ENCODE assay signal across 17 mouse cellular contexts in the genomic region with DNA sequence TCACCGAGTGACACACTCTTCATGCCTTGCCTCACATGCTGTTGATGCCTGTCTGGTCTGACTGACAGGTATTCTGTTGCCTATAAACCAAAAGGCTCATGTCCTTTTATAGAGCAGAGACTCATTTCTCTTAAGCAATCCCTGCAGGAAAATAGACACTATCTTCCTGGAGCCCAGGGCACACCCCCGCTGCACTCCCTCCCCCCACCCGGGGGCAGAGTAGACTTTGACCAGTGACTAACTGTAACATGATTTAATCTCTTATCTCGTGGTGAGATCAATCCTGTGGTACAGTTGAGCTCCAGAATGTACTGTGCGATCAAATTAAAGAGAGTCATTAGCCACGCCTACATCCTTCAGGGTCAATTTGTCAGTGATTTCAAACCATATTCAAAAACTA.
"Had no signal": no experiment of that assay in that cellular context is flagged by ENCODE, and none has a peak within 500 bp of the region (broad histone marks: within the 10 kb centered on the region; RNA-seq: fewer than 3 reads in every experiment).

No protein-coding gene starts in this region.

- H3K4me1 ChIP-seq: limb, embryonic 13.5 days; lung, embryonic 15.5 days; midbrain, embryonic 15.5 days; neural tube, embryonic 13.5 days; stomach, embryonic 15.5 days had no signal

- H3K27ac ChIP-seq: limb, embryonic 13.5 days; liver, embryonic 14.5 days; lung, embryonic 15.5 days; macrophage; midbrain, embryonic 15.5 days; neural tube, embryonic 13.5 days; stomach, embryonic 15.5 days had no signal

- H3K9ac ChIP-seq: limb, embryonic 13.5 days; liver, embryonic 14.5 days; lung, embryonic 15.5 days; midbrain, embryonic 15.5 days; neural tube, embryonic 13.5 days; stomach, embryonic 15.5 days had no signal

- H3K27me3 ChIP-seq: limb, embryonic 13.5 days; lung, embryonic 15.5 days; megakaryocyte, embryonic 14.5 days; midbrain, embryonic 15.5 days; neural tube, embryonic 13.5 days; stomach, embryonic 15.5 days had no signal

- DNase-seq: kidney, adult 11 months; kidney, postnatal 10 days; kidney, postnatal 4 days; left cerebral cortex, postnatal 4 days; lung, postnatal 14 days; retina, postnatal 1 day; right cerebral cortex, postnatal 4 days; thymus, postnatal 14 days had no signal

- H3K4me2 ChIP-seq: limb, embryonic 13.5 days; lung, embryonic 15.5 days; midbrain, embryonic 11.5 days; midbrain, embryonic 15.5 days; neural tube, embryonic 13.5 days; stomach, embryonic 15.5 days had no signal

- ATAC-seq: midbrain, embryonic 15.5 days had no signal

- H3K9me3 ChIP-seq: limb, embryonic 13.5 days; lung, embryonic 15.5 days; megakaryocyte, embryonic 14.5 days; midbrain, embryonic 15.5 days; neural tube, embryonic 13.5 days; stomach, embryonic 15.5 days had no signal

- H3K4me3 ChIP-seq: limb, embryonic 13.5 days; lung, embryonic 15.5 days; megakaryocyte, embryonic 14.5 days; midbrain, embryonic 15.5 days; neural tube, embryonic 13.5 days; stomach, embryonic 15.5 days had no signal

- H3K36me3 ChIP-seq: limb, embryonic 13.5 days; lung, embryonic 15.5 days; midbrain, embryonic 15.5 days; neural tube, embryonic 13.5 days; stomach, embryonic 15.5 days had no signal
